Mouse (Mus musculus): ENCODE results near the gene Lhfpl2. TPM values are rescaled to one million over a fixed set of nuclear protein-coding genes. Genes with fewer than 3 reads are reported as not detected.

The Lhfpl2 gene
- 15.1 TPM for polyA plus RNA-seq (2015; fragmentation: Illumina TruSeq; extraction: RNeasy Lipid Tissue Mini Kit (QIAGEN cat#74804); ENCODE audit: low read depth, low replicate concordance)

GRCm38 (mm10) chr13:94057563-94058560 lies at the start of gene Lhfpl2:
Gene Lhfpl2, plus strand, starts transcription at chr13:94057796.

Other genes with a start within 250 kb of the Lhfpl2 start
- 149 TPM for gene Scamp1, start 228.1 kb downstream of the Lhfpl2 start, polyA plus RNA-seq (2015; fragmentation: Illumina TruSeq; extraction: RNeasy Lipid Tissue Mini Kit (QIAGEN cat#74804); ENCODE audit: low read depth, low replicate concordance)